Mouse (Mus musculus): ENCODE data around the gene Ankrd65.
A peak's percentile ranks its signal among the peaks of the same experiment; 100 is the strongest.
"Not testable (repeated sequence)": the region's sequence is repeated elsewhere in the genome, so short reads cannot be mapped to it uniquely, and the experiment has no call there.

The Ankrd65 gene

DNA sequence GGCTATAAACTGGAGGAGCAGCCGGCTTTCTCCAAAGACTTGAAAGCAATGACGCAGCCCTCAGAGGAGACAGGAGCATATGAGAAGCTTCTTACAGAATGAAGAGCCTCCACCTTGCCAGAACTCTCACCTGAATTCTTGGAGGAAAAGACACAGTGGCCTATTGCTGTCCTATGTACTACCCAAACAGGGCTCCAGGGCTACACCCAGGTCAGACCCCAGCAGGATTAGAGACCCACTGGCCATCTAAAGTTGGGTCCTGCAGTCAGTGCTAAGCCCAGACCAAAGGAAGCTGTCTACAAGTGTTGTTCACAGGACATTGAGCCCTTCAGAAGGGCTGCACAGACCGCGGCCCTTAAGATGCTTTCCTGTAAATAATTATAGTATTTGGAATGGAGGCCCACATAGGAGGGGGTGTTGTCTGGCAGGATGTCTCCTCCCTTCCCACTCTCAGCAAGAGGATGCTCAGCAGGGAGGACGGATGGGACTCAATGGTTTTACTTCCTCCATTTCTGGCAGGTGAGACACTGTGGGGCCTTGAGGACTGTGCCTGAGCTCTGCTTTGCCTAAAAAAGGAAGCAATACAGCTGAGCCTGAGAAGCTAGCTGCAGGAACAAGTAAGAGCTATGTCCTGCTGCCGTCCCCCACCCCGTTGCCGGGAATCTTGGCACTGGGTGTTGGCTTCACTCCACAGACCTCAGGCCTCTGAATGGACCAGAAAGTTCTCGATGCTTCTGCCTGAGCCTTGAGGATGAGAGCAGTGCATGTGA is 15.1 kb upstream of the Ankrd65 start:
- DNase-seq (ENCODE audit: low spot score) = no peak

DNA sequence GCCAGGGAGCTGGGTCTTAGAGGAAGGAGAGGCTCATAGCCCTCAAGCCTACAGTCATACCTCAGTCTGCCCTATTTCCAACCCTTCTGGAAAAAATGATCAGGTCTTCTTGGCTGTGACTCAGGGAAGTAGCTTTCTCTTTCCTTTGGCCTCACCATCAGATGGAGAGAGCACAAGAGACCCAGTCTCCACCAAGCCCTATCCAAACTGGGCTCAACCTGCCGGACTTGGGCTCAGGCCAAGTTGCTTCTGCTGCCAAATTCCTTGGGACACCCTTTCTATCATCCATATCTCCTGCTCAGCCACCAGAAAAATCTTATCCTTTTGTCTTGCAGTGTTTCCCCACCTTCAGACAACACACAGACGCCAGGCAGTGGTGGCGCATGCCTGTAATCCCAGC is 14.4 kb upstream of the Ankrd65 start:
- DNase-seq (ENCODE audit: low spot score) = no peak

DNA sequence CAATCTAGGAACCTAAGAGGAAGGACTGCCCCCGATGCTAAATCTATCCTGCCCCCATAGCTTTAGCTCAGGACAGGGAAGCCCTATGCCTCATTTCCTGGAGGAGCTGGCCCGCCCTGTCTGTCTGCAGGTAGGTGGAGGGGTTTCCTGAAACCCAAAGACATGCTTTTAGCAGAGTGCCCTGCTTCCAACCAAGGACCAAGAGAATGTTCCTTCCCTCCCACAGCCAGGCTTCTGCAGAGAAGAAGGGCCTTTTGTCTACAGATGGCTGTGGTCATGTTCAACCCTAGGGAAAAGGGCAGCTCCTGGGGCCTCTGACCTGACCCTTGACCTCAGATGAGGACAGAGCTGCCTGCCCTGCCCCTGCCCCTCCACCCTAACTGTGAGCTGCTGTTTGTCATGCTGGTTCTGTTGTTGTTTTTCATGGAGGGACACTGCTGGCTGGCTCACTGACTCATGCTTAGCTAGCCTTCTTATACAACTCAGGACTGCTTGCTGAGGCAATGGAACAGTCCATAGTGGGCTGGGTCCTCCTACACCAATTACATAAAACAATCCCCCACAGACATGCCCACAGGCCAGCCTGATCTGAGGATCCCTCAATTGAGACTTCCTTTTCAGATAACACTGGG is 13.4 kb upstream of the Ankrd65 start:
- no peak for DNase-seq (ENCODE audit: low spot score)

DNA sequence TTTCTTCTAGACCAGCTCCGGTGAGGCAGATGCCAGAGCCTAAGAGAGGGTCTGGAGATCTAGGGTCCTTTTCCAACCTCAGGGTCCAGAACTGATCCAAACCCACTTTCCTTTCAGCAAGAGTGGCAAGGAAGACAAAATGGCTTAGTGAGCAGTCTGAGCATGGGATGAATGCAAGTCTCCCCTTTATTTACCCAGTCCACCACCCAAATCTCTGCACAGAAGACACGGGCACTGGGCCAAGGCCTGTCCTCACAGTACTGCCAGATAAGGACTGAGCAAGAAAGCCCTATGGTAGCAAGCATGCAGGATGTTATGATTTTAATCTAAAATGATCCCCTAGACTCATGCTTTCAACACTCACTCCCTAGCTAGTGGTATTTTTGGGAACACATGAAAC is 12.4 kb upstream of the Ankrd65 start:
- DNase-seq (ENCODE audit: low spot score) = no peak

DNA sequence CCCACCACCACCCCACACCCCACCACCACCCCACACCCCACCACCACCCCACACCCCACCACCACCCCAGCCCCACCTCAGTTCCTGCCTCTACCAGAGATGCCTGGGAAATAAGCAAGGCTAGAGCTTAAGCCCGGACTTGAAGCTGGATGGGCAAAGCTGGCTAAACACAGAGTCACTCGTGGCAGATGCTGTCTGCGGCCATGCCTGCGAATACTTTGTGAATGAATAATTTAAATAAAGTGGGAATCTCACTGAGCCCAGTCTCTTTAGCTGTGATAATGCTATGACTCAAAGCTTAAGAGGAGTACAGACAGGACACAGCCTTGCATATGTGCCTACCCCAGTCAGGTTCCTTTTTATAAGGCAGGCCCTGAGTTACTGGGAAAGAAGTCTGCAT is 10.7 kb upstream of the Ankrd65 start:
- no peak for DNase-seq (ENCODE audit: low spot score)

DNA sequence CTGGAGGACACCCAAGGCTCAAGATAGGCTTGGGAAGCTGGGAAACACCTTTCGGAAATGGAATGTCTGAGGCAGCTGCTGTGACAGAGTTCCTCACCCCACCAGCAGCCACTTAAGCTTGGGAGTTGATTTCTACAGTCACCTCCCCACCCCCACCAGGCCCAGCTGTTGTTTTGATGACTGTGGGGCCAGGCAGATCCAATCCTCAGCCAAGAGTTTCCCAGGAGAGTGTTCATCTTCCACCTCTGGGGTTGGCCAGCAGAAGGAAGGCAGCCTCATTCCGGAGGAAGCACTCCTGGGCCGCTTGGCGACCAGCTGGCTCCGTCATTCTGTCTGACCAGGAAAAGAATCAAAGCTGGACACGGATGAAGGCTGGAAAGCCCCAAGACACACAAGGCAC is 9.3 kb upstream of the Ankrd65 start:
- DNase-seq (ENCODE audit: low spot score) = no peak

DNA sequence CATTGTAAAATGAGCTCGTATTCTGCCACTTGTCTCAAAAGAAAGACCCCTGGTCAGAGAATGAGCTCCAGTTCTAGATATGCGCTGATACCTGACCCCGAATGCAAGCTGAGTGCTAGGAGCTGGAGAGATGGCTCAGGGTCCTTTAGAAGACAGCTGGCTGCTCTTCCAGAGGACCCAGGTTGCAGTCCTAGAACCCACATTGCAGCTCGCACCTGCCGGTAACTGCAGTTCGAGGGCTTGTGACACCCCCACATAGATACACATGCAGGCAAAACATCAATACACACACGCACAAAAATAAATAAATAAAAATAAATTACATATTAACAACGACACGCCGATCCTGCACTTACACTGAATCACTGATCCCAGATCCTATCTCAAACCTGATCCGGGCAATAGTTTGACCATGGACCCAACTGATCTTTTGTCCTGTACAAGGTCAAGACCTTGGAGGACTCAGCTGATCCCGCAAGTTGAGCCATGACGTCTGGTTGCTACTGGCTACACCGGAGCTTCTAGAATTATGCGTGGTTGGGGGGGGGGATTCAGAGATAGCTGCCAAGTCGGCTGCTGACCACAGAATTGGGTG is 6.7 kb upstream of the Ankrd65 start:
- no peak for DNase-seq (ENCODE audit: low spot score)

DNA sequence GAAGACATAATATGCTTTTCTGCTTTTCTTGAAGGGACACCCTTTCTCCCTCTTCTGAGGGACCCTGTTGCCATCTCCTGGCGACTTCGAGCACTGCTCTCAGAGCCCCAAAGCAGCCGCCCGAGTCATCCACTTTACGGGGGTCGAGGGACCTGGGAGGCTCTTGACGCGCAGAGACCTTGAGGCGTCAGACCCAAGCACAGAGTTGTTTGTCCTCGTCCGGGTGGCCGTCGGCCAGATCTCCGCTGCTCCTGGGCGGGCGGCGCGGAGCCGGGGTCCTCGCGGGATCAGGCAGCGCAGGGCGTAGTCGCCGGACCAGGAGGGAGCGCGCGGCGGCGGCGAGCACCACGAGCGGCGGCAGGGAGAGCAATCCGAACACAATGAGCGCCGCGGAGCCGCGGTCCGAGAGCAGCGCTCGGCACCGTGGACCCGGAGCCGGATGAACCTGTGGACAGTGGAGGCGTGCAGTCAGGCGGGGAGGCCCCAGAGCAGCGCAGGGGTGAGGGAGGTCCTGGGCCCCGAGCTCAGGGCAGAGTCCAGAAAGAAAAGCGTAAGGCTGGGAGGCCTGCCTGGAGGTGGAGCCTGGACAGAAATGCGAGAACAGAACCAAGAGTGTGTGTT is 6.0 kb upstream of the Ankrd65 start:
- no peak for DNase-seq (ENCODE audit: low spot score)

DNA sequence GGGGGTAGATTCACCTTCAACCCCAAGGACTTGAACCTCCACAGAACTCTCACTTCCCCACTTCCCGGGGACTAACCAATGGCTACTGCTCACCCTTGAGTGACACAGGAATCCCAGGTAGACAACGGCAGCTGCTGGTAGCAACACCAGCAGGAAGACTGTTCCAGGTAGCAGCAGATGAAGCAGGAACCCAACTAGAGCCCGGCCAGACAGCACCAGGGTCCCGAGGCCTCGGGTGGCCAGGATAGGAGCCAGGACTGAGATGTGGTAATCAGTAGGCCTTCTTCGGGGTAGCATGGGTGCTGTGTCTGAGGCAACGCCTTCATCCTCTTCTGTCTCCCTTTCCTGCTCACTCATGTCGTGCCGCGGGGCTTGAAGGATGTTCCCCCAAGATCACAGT is 5.0 kb upstream of the Ankrd65 start:
- no peak for DNase-seq (ENCODE audit: low spot score)

DNA sequence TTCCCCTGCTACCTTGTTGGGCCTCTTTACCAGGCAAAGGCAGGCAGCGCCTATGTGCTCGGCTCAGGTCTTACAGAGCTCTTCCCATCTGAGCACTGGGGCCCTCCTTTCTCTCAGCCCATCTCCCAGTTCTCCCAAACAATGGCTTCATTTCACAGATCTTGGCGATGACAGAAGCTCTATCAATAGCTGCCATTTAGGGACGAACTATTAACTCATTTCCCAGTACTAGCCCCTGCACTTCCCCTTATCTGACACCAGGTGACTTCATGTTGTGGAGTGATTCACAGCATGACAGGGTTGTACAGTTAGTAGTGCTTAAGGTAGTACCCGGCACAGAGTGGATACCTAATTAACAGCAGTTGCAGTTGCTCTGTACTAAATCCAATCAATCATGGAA is 4.4 kb upstream of the Ankrd65 start, which contains the start of gene Tmem88b:
Gene Tmem88b, minus strand, starts transcription at position 56 of the 400 bp plus-strand sequence.
- no peak for DNase-seq (ENCODE audit: low spot score)

DNA sequence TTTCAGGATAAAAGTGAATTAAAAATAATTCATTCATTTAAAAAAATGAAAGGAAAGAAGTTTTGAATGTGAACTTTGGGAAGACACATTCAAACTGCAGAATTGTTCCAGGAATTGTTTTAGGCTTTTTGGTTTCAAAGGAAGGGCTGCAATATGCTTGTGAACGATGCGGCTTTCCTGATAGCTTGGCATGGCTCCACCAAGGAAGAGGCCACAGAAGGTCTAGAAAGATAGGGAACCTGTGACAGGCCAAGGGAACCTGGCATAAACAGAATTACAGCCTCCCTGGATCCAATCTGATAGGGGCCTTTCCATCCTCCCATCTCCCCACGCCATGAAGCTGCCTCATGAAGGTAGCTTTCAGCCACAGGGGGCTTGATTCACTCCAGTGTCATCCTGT is 1.9 kb upstream of the Ankrd65 start:
- no peak for DNase-seq (ENCODE audit: low spot score)

DNA sequence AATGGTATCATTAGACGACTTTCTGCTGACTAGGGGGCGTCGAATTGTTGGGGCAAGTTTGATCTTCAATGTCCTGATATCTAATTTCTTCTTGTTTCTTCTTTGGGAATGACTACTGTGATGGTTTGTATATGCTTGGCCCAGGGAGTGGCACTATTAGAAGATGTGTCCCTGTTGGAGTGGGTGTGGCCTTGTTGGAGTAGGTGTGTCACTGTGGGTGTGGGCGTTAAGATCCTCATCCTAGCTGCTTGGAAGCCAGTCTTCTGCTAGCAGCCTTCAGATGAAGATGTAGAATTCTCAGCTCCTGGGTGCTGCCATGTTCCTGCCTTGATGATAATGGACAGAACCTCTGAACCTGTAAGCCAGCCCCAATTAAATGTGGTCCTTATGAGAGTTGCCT is 1.4 kb upstream of the Ankrd65 start:
- DNase-seq (ENCODE audit: low spot score) = not testable (repeated sequence)

DNA sequence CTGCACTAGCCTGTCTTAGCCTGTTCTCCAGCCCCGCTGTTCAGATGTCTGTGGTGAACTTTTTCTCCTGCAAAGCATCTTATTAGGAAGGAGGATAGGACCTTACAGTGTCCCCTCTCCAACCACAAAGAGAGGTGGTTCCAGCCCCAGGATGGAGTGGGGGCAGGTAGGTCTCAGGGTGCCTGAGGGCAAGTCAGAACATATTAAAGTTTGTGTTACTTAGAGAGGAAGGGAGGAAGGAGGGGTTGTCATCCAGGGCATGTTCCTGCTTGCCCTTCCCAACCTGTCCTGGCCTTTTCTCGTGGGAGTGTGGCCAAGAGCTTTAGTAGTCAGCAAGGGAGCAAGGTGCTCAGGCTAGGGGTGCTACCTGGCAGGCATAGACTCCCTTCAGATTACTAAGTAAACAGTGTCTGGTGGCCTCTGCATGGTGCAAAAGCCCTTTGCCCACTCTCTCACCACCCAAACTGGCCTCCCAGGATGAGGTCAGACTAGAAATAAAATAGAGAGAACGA is 467 bp downstream of the Ankrd65 start:
- no peak for DNase-seq (ENCODE audit: low spot score)

DNA sequence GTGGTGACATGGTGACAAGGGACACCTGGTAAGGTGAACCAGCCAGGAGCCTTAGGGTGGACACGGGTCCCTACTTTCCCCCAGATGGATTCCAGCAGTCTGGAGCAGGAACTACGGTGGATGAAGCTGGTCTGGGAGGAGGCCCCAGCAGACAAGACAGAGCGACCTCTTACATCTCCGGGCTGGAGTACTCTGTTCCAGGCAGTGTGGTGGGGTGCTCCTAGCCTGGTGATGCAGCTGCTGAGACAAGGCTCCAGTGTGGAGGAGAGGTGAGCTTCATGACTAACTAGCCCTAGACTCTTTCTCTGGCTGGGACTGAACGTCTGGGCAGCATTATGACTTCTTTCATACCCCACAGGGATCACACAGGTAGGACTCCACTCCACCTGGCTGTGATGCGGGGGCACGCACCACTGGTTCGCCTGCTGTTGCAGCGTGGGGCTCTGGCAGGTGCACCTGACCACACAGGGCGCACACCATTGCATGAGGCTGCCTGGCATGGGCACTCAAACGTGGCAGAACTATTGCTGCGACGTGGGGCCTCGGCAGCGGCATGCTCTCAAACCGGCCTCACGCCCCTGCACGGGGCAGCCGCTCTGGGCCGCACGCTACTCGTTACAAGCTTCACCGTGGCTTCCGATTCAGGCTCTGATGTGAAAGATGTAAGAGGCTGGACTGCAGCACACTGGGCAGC is 1.1 kb downstream of the Ankrd65 start:
- DNase-seq (ENCODE audit: low spot score) = no peak

DNA sequence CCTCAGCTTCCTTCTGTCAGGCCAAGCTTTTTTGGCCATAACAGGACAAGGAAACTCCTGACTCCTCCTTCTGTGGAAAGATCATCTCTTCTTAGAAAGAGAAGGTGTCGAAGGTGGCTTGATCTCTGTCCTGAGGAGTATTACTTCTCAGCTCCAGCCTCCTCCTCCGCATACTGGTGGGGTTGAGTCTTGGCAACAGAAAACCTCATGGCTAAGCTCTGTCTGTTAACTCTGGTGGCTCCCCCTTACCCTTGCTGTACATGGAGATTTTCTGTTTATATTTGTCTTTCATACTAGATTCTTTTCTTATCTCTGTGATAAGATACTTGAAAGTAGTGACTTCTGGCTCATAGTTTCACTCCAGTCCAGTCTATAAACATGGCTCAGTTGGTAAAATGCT is 3.5 kb downstream of the Ankrd65 start:
- no peak for DNase-seq (ENCODE audit: low spot score)

DNA sequence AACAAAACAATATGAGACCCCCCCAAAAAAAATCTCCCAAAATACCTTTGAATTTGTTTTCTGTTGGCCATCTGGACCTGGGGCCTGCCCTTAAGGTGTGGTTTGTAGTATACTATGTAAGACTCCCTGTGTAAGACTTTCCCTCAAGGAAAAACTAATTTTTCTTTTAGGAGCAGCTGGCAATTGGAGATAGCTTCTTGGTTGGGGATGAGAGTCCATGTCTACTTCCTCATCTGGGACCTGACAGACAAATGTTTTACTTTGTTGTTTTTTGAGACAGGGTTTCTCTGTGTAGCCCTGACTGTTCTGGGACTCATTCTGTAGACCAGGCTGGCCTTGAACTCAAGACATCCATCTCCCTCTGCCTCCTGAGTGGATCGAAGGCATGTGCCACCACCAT is 11.8 kb downstream of the Ankrd65 start:
- DNase-seq (ENCODE audit: low spot score) = no peak

DNA sequence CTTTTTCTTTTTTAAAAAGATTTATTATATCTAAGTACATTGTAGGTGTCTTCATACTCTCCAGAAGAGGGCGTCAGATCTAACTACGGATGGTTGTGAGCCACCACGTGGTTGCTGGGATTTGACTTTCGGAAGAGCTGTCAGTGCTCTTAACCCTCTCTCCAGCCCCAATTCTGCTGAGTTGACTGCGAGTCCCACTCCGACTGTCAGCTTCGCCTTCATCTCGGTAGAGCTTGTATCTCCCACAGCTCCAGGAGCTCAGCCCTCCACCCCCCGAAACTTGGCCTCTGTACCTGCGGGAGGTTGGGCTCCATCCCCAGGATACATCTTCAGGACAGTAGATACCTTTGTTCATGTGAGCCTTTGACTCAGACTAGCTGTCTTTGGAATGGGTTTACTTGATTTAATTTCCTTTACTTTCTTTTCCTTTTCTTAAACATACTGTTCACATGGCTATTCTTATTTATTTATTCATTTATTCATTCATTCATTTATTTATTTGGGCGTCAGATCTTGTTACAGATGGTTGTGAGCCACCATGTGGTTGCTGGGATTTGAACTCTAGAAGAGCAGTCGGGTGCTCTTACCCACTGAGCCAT is 12.6 kb downstream of the Ankrd65 start, which contains the start of gene Mrpl20:
Gene Mrpl20, plus strand, starts transcription at position 138 of the 599 bp plus-strand sequence.
- DNase-seq (ENCODE audit: low spot score) = no peak

DNA sequence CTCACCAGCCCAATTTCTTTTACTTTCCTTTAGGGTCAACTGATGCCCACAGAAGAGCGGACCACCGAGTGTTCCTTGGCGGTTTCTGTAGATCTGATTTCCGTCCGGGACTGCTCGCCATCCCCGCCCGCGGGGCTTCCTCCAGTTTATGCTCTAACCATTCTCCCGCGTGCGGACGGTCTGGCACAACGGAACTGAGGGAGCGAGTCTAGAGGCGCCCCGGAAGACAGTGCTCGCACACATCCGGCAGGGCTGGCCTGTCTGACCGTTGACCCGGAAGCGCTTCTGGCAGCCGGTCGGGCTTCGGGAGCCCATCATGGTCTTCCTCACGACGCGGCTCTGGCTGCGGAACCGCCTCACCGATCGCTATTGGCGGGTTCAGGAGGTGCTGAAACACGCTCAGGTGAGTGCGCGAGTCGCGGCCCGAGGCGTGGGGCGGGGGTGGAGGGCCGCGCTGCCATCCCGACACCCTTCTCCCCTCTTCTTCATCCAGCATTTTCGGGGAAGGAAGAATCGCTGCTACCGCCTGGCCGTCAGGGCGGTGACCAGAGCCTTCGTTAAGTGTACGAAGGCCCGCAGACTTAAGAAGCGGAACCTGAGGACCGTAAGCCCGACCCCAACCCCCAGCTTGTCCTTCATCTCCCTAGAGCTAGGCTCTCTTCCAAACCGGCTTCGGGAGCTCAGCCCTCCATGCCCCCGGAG is 13.3 kb downstream of the Ankrd65 start:
- peak; percentile 91 for DNase-seq (ENCODE audit: low spot score)

DNA sequence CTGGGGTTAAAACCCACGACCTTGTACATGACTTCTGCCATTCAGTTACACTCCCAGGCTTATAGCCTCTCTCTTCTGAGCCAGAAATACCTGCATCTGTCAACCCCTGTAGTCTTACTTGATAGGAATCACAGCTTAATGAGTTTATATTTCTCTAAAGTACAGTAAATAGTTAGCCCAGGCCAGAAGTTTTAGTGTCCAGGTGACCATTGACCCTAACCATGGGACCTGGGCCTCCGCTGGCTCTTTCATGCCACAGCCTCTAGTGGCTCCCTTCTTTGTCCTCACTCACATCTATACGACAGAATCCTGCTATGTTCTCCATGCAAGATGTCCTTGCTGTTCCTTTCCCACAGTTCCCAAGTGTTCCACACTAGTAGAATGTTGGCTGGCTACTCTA is 17.6 kb downstream of the Ankrd65 start:
- no peak for DNase-seq (ENCODE audit: low spot score)

DNA sequence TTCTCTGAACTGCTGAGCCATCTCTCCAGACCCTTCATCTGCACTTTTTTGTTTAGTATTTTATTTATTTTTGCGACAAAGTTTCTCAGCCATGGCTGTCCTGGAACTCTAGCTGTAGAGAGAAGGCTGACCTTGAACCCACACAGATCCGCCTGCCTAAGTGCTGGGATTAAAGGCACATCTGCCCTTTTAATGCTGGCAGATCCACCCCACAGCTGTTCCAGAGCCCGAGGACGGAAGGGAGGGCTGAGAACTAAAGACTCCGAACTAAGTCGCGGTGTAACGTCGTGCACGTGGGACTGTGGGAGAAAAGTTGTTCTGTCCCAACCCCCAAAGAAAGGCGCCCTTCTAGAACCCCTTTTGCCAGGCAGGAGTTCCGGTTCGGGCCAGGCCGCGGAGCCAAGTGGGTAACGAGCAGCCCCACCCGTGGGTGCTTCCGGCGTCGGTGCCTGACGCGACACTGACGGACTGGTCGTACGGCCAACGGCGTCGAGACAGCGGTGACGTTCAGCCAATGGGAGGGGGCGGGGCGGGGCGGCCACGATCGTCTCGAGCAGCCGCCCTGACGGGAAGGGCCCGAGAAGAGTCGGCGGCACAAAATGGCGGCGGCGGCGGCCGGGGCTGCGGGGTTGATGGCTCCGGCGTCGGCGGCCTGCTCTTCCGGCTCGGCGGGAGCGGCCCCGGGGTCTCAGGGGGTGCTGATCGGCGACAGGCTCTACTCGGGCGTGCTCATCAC is 21.9 kb downstream of the Ankrd65 start, which contains the start of gene Ccnl2:
Gene Ccnl2, plus strand, starts transcription at position 561 of the 736 bp plus-strand sequence.
- peak; percentile 82 for DNase-seq (ENCODE audit: low spot score)
